Mouse (Mus musculus) spleen, adult 18-20 months (tissue): Measurements from ENCODE around the gene Krtap5-4.
"Not testable (repeated sequence)": the region's sequence is repeated elsewhere in the genome, so short reads cannot be mapped to it uniquely, and the experiment has no call there.

ENCODE experiments used
- DNase-seq, 2 experiments: peaks; one replicate each; pipeline ENCODE4 v3.0.0; 2022; ENCODE audit warnings: mixed read lengths in 2 of 2

Krtap5-4 gene

GRCm38 (mm10) chr7:142303249-142303648, at the start of gene Krtap5-4:
Krtap5-4 (plus strand) TSS chr7:142303549.
- DNase-seq, result no peak

- peak in 1 of 2 experiments; percentile 28 for DNase-seq
These were observed 47.8 kb upstream of the Krtap5-4 start for GRCm38 (mm10) chr7:142255517-142255916.

GRCm38 (mm10) chr7:142258254-142258653, 45.1 kb upstream of the Krtap5-4 start, which contains the start of gene Gm2431:
Gm2431 (minus strand) TSS chr7:142258354.
- DNase-seq, result not testable (repeated sequence)

- DNase-seq, result not testable (repeated sequence)
These were observed 29.1 kb upstream of the Krtap5-4 start, which contains the start of gene Gm4559 for GRCm38 (mm10) chr7:142274263-142274662. Gm4559 (minus strand) TSS chr7:142274363.

GRCm38 (mm10) chr7:142278183-142278582, 25.2 kb upstream of the Krtap5-4 start:
- DNase-seq, result peak in 1 of 2 experiments; percentile 63

GRCm38 (mm10) chr7:142279291-142279690, 24.1 kb upstream of the Krtap5-4 start:
- not testable (repeated sequence) for DNase-seq

GRCm38 (mm10) chr7:142282847-142283246, 20.5 kb upstream of the Krtap5-4 start:
- DNase-seq, result not testable (repeated sequence)

- DNase-seq, result peak; percentile 27 to 59
These were observed 19.2 kb upstream of the Krtap5-4 start for GRCm38 (mm10) chr7:142284023-142284591.

GRCm38 (mm10) chr7:142284615-142285080, 18.7 kb upstream of the Krtap5-4 start:
- peak; percentile 70 to 90 for DNase-seq

- DNase-seq, result no peak
These were observed 18.1 kb upstream of the Krtap5-4 start for GRCm38 (mm10) chr7:142285130-142285835.

GRCm38 (mm10) chr7:142285910-142286612, 17.3 kb upstream of the Krtap5-4 start:
- not testable (repeated sequence) for DNase-seq

GRCm38 (mm10) chr7:142293851-142294250, 9.5 kb upstream of the Krtap5-4 start:
- peak in 1 of 2 experiments; percentile 24 for DNase-seq

GRCm38 (mm10) chr7:142295418-142295817, 7.9 kb upstream of the Krtap5-4 start:
- no peak for DNase-seq

- not testable (repeated sequence) for DNase-seq
These were observed 7.2 kb upstream of the Krtap5-4 start for GRCm38 (mm10) chr7:142296108-142296507.

- DNase-seq, result not testable (repeated sequence)
These were observed 6.3 kb upstream of the Krtap5-4 start, which contains the start of gene Krtap5-1 for GRCm38 (mm10) chr7:142297018-142297417. Krtap5-1 (minus strand) TSS chr7:142297118.

- DNase-seq, result not testable (repeated sequence)
These were observed 580 bp downstream of the Krtap5-4 start for GRCm38 (mm10) chr7:142303929-142304328.

GRCm38 (mm10) chr7:142314600-142315285, 11.4 kb downstream of the Krtap5-4 start:
- no peak for DNase-seq

- peak in 1 of 2 experiments; percentile 19 for DNase-seq
These were observed 13.2 kb downstream of the Krtap5-4 start for GRCm38 (mm10) chr7:142316558-142316957.

- no peak for DNase-seq
These were observed 13.9 kb downstream of the Krtap5-4 start for GRCm38 (mm10) chr7:142317216-142317615.

- no peak for DNase-seq
These were observed 15.8 kb downstream of the Krtap5-4 start for GRCm38 (mm10) chr7:142319124-142319523.

- no peak for DNase-seq
These were observed 17.6 kb downstream of the Krtap5-4 start for GRCm38 (mm10) chr7:142320906-142321305.

- DNase-seq, result not testable (repeated sequence)
These were observed 18.4 kb downstream of the Krtap5-4 start for GRCm38 (mm10) chr7:142321637-142322306.
